Mouse (Mus musculus) v-Abl transformed pro-B cells (cell line): ENCODE data around the gene Tfpt.
"Not testable (repeated sequence)": the region's sequence is repeated elsewhere in the genome, so short reads cannot be mapped to it uniquely, and the experiment has no call there.

Experiments
- in situ Hi-C, 2 experiments: fragments of 400-800 bp; cut with MboI; formaldehyde crosslinking; loops; one replicate each; pipeline ENCODE4 v1.15.1; 2025; ENCODE audit not compliant: unreplicated experiment in 2 of 2

The Tfpt gene

GRCm38 (mm10) chr7:3585763-3586162 is 44.0 kb downstream of the Tfpt start:
- in situ Hi-C loops, result no loop called here

GRCm38 (mm10) chr7:3580029-3580428 is 49.7 kb downstream of the Tfpt start:
- in situ Hi-C loops, result no loop called here

- in situ Hi-C loops, result no loop called here
Measured at GRCm38 (mm10) chr7:3578952-3579546, 50.7 kb downstream of the Tfpt start.

GRCm38 (mm10) chr7:3578196-3578595 is 51.5 kb downstream of the Tfpt start:
- in situ Hi-C loops, result no loop called here

DNA sequence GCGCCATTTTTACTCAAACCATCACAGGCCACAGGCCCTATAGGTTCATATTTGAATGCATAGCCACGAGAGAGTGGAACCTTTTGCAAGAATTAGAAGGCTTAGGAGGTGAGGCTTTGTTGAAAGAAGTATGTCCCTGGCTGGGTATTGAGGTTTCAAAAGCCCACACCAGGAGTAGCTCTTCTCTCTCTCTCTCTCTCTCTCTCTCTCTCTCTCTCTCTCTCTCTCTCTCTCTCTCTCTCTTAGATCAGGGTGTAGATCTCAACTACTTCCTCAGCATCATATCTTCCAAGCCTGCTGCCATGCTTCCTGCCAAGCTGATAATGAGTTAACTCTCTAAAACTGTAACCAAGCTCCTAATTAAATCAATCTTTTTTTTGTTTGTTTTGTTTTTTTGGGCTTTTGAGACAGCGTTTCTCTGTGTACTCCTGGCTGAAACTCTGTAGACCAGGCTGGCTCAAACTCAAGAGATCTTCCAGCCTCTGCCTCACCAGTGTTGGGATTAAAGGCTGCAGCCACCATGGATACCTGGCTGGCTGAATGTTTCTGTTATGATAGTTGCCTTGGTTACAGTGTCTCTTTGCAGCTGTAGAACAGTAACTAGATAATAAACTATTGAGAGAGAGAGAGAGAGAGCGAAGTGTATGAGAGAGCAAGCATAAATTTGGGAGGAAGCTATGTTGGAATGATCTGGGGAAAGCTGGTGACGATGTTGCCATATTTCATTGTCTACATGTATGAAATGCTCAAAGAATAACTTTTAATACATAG is 53.2 kb downstream of the Tfpt start:
- in situ Hi-C loops, result no loop called here

DNA sequence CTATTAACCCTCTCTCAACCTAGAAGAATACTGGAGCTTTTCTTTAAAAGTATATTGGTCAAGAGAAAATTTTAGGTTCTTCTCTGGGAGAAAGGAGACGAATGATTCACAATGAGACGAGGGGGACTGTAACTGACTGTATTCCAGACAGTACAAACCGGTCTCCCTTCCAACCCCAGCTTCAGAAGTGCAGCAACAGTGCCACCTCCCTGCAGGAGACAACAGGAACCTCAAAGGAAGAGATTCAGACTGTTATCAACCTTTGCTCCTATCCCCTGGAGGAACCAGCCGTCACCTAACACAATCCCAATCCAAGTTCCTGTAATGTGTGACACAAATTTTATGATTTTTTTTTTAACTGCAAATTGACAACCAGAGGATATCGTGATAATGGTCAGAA is 55.5 kb downstream of the Tfpt start:
- in situ Hi-C loops, result no loop called here

DNA sequence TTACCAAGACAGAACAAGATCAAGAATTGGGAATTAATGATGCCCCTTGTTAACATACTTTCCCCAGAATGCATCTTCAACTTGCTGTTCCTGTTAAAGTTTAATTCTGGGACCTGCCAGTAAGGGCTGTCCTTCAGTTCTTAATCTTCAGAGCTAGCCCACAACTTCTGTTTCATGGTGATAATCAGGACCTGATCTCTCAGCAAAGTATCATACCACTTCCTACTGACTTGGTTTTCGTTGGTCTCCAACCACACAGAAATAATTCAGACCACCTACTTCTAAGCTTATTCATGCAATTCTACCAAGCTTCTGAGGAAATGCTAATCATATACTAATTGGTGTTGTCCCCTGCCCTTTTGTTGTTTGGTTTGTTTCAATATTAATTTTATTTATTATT is 57.9 kb downstream of the Tfpt start:
- in situ Hi-C loops, result no loop called here

GRCm38 (mm10) chr7:3570580-3570979 is 59.1 kb downstream of the Tfpt start:
- in situ Hi-C loops, result not testable (repeated sequence)
